Mouse (Mus musculus): Measurements from ENCODE around the gene Foxp1.

GRCm38 (mm10) chr6:99045845-99046788 lies 476.4 kb downstream of the Foxp1 start:
- no peak for TF ChIP-seq GATA1 (IDR thresholded peaks at IDR 0.05; ENCODE audit: borderline replicate concordance, low read length)
- no peak for TF ChIP-seq FLI1 (IDR thresholded peaks at IDR 0.05; ENCODE audit: low read length)
